21 mouse cellular contexts compared by ENCODE assay signal in genomic region chr3:59168476-59168875, GRCm38 (mm10). TPM values are rescaled to one million over a fixed set of nuclear protein-coding genes. Genes with fewer than 3 reads are reported as not detected.
DNase-seq lines count a peak whose midpoint lies in the region; ATAC-seq lines count a peak whose summit lies in the region.
"Had no signal": no experiment of that assay in that cellular context is flagged by ENCODE, and none has a peak within 500 bp of the region (broad histone marks: within the 10 kb centered on the region; RNA-seq: fewer than 3 reads in every experiment).

No protein-coding gene starts in this region.

- H3K4me3 ChIP-seq in lung, embryonic 15.5 days: no peak overlapping the region
- H3K4me3 ChIP-seq in liver, embryonic 16.5 days (ENCODE audit: low read depth, low read length): no peak overlapping the region
- H3K4me3 ChIP-seq in forebrain, embryonic 16.5 days (replicated peaks; ENCODE audit: low read length): no peak overlapping the region
- H3K4me3 ChIP-seq: forebrain, embryonic 12.5 days; heart, adult 2 months had no signal

- intact Hi-C loops in left cerebral cortex, postnatal 25 days (cut with DNase I): loop anchor here (5.0 kb wide), 1 partner anchor 46 kb away; no protein-coding TSS in a partner anchor

- H3K27me3 ChIP-seq in lung, embryonic 15.5 days: no peaks in the 10 kb centered on the region
- no peaks in the 10 kb centered on the region for H3K27me3 ChIP-seq in liver, embryonic 16.5 days (ENCODE audit: control insufficient read depth, insufficient read depth, low read depth, low read length)
- H3K27me3 ChIP-seq in forebrain, embryonic 16.5 days (replicated peaks; ENCODE audit: control insufficient read depth, insufficient read depth, low read length): no peaks in the 10 kb centered on the region
- H3K27me3 ChIP-seq: forebrain, embryonic 12.5 days; Patski had no signal

- DNase-seq in frontal cortex, postnatal 25 days (ENCODE audit: low spot score in 2 of 2): no peak
- no peak for DNase-seq in lung, postnatal 25 days (ENCODE audit: low spot score)
- DNase-seq in 416B (ENCODE audit: low read depth): peak; percentile 77
- no peak for DNase-seq in left cerebral cortex, postnatal 25 days (ENCODE audit: low spot score in 2 of 2)
- DNase-seq: cerebellum, adult 11 months; heart, adult 2 months; kidney, postnatal 14 days; left cerebral cortex, postnatal 4 days; lung, postnatal 4 days; midbrain, embryonic 14.5 days had no signal

- H3K4me1 ChIP-seq in lung, embryonic 15.5 days: peaks cover 11% of the 10 kb centered on the region
- H3K4me1 ChIP-seq in liver, embryonic 16.5 days (ENCODE audit: control insufficient read depth, low read depth, low read length): no peaks in the 10 kb centered on the region
- H3K4me1 ChIP-seq in forebrain, embryonic 16.5 days (replicated peaks; ENCODE audit: control insufficient read depth, insufficient read depth, low read length): no peaks in the 10 kb centered on the region
- H3K4me1 ChIP-seq: forebrain, embryonic 12.5 days had no signal

- H3K36me3 ChIP-seq in lung, embryonic 15.5 days: no peaks in the 10 kb centered on the region
- no peaks in the 10 kb centered on the region for H3K36me3 ChIP-seq in liver, embryonic 16.5 days (ENCODE audit: control insufficient read depth, insufficient read depth)
- H3K36me3 ChIP-seq in forebrain, embryonic 16.5 days (ENCODE audit: control insufficient read depth, insufficient read depth): no peaks in the 10 kb centered on the region
- H3K36me3 ChIP-seq: forebrain, embryonic 12.5 days had no signal

- H3K9ac ChIP-seq in lung, embryonic 15.5 days: no peak overlapping the region
- no peak overlapping the region for H3K9ac ChIP-seq in liver, embryonic 16.5 days (ENCODE audit: low read depth, low read length)
- no peak overlapping the region for H3K9ac ChIP-seq in forebrain, embryonic 16.5 days (replicated peaks; ENCODE audit: low read depth, low read length)
- H3K9ac ChIP-seq: forebrain, embryonic 12.5 days had no signal

- ATAC-seq in frontal cortex, adult (ENCODE audit: low TSS enrichment): 0 out of 2 replicates have a peak, but pooled peaks have one; percentile 17
- ATAC-seq in lung, embryonic 15.5 days (ENCODE audit: borderline replicate concordance, extremely low read depth, low FRiP score, low TSS enrichment): no peak
- 0 out of 2 replicates have a peak, but pooled peaks have one; percentile 19 for ATAC-seq in liver, embryonic 16.5 days (ENCODE audit: low read depth)
- ATAC-seq in forebrain, embryonic 16.5 days: no peak
- ATAC-seq: Patski had no signal

- no peak overlapping the region for H3K4me2 ChIP-seq in lung, embryonic 15.5 days
- no peak overlapping the region for H3K4me2 ChIP-seq in liver, embryonic 16.5 days (ENCODE audit: low read depth, low read length)
- no peak overlapping the region for H3K4me2 ChIP-seq in forebrain, embryonic 16.5 days (ENCODE audit: low read length)
- H3K4me2 ChIP-seq: forebrain, embryonic 12.5 days had no signal

- no peaks in the 10 kb centered on the region for H3K9me3 ChIP-seq in lung, embryonic 15.5 days
- H3K9me3 ChIP-seq in liver, embryonic 16.5 days (replicated peaks; ENCODE audit: control insufficient read depth, low read length): no peaks in the 10 kb centered on the region
- no peaks in the 10 kb centered on the region for H3K9me3 ChIP-seq in forebrain, embryonic 16.5 days (ENCODE audit: control insufficient read depth, low read length)
- H3K9me3 ChIP-seq: forebrain, embryonic 12.5 days had no signal

- 86% methylated on average over 6 of the region's 6 CpGs for WGBS in lung, embryonic 15.5 days
- 52% methylated on average over 6 of the region's 6 CpGs for WGBS in liver, embryonic 16.5 days (ENCODE audit: insufficient replicate concordance)
- WGBS in forebrain, embryonic 16.5 days: 91% methylated on average over 6 of the region's 6 CpGs

- H3K27ac ChIP-seq in lung, embryonic 15.5 days: peak overlapping the region; percentile 85; the same call in 1 of the 2 replicates
- no peak overlapping the region for H3K27ac ChIP-seq in liver, embryonic 16.5 days (ENCODE audit: low read length)
- H3K27ac ChIP-seq in forebrain, embryonic 16.5 days (ENCODE audit: low read length): no peak overlapping the region
- H3K27ac ChIP-seq: forebrain, embryonic 12.5 days; heart, adult 2 months had no signal

RNA-seq across cellular contexts. Expression of gene P2ry14, which starts 15.1 kb away (rescaled TPM):
- 19.1 and 24.7 TPM in 2 replicates for polyA plus RNA-seq in lung, embryonic 15.5 days (2015; fragmentation: Nextera tagmentation; extraction: Ambion mirVana)
- polyA plus RNA-seq in liver, embryonic 16.5 days (2015; fragmentation: Nextera tagmentation; extraction: Ambion mirVana): 7.6 and 9.9 TPM in 2 replicates
- 3.9 and 4.3 TPM in 2 replicates for polyA plus RNA-seq in forebrain, embryonic 16.5 days (2015; fragmentation: Nextera tagmentation; extraction: Ambion mirVana)
- 1 to 10 TPM; 2.3 to 2.4 TPM for total RNA-seq in left cerebral cortex, postnatal 25 days (2021)
- polyA plus RNA-seq: C2C12 had no signal

RNA-seq across cellular contexts. Expression of gene Gpr87, which starts 26.4 kb away (rescaled TPM):
- 0.21 and 0.29 TPM in 2 replicates for polyA plus RNA-seq in lung, embryonic 15.5 days (2015; fragmentation: Nextera tagmentation; extraction: Ambion mirVana)
- polyA plus RNA-seq in liver, embryonic 16.5 days (2015; fragmentation: Nextera tagmentation; extraction: Ambion mirVana): not detected in 2 replicates
- polyA plus RNA-seq in forebrain, embryonic 16.5 days (2015; fragmentation: Nextera tagmentation; extraction: Ambion mirVana): 0.22 TPM in 1 of 2 replicates, not detected in the other
- not detected for total RNA-seq in left cerebral cortex, postnatal 25 days (2021)
- total RNA-seq: gastrocnemius, adult 18-20 months; heart, adult 2 months; heart, postnatal 25 days; layer of hippocampus, postnatal 10 days; left cerebral cortex, postnatal 4 days had no signal
- polyA plus RNA-seq: C2C12; heart, adult 2 months; intestine, embryonic 14.5 days; Patski had no signal

RNA-seq across cellular contexts. Expression of gene P2ry13, which starts 42.2 kb away (rescaled TPM):
- 1.4 and 1.6 TPM in 2 replicates for polyA plus RNA-seq in lung, embryonic 15.5 days (2015; fragmentation: Nextera tagmentation; extraction: Ambion mirVana)
- 3.4 and 3.7 TPM in 2 replicates for polyA plus RNA-seq in liver, embryonic 16.5 days (2015; fragmentation: Nextera tagmentation; extraction: Ambion mirVana)
- 1.8 and 2.2 TPM in 2 replicates for polyA plus RNA-seq in forebrain, embryonic 16.5 days (2015; fragmentation: Nextera tagmentation; extraction: Ambion mirVana)
- 10 to 100 TPM; 10.6 to 11.1 TPM for total RNA-seq in left cerebral cortex, postnatal 25 days (2021)
- polyA plus RNA-seq: C2C12, Patski had no signal

Comparison
In these comparisons a context has a peak if more than half of its experiments do, and no peak if none do; other contexts are left out.
1. ATAC-seq: peak in frontal cortex, adult (single experiment) and liver, embryonic 16.5 days (single experiment); none in lung, embryonic 15.5 days (single experiment) and forebrain, embryonic 16.5 days (single experiment).